Comparison of ENCODE assay signal across 8 mouse cellular contexts in genomic region chr9:10904616-10905363, GRCm38 (mm10). TPM values are rescaled to one million over a fixed set of nuclear protein-coding genes. Genes with fewer than 3 reads are reported as not detected.
DNase-seq lines count a peak whose midpoint lies in the region; ATAC-seq and TF ChIP-seq lines count a peak whose summit lies in the region.
"Had no signal": no experiment of that assay in that cellular context is flagged by ENCODE, and none has a peak within 500 bp of the region (broad histone marks: within the 10 kb centered on the region; RNA-seq: fewer than 3 reads in every experiment).

Cntn5 (minus strand) TSS chr9:10904775.

- WGBS in forebrain, embryonic 16.5 days = 2% methylated on average over 28 of the region's 28 CpGs
- 3% methylated on average over 27 of the region's 28 CpGs for WGBS in neural tube, embryonic 14.5 days

- no peaks in the 10 kb centered on the region for H3K9me3 ChIP-seq in forebrain, embryonic 16.5 days (ENCODE audit: control insufficient read depth, low read length)
- no peaks in the 10 kb centered on the region for H3K9me3 ChIP-seq in neural tube, embryonic 14.5 days (ENCODE audit: control insufficient read depth, low read length)

- TF ChIP-seq CTCF in left cerebral cortex, adult 2 months (IDR thresholded peaks at IDR 0.05) = no peak

- H3K36me3 ChIP-seq in forebrain, embryonic 16.5 days (ENCODE audit: control insufficient read depth, insufficient read depth) = no peaks in the 10 kb centered on the region
- no peaks in the 10 kb centered on the region for H3K36me3 ChIP-seq in neural tube, embryonic 14.5 days (ENCODE audit: control insufficient read depth, insufficient read depth, low read length)

- DNase-seq in Muller cell, postnatal 12 days (ENCODE audit: inconsistent ontology term) = peak; percentile 27
- peak; percentile 1 for DNase-seq in cerebellum, adult 11 months
- DNase-seq in left cerebral cortex, adult 2 months (ENCODE audit: extremely low spot score in 1 of 2, low spot score in 2 of 2) = peak; percentile 81 to 82
- DNase-seq in lung, postnatal 4 days = no peak
- no peak for DNase-seq in urinary bladder, postnatal 10 days (ENCODE audit: low spot score)

- peaks cover 17% of the 10 kb centered on the region for H3K4me1 ChIP-seq in forebrain, embryonic 16.5 days (replicated peaks; ENCODE audit: control insufficient read depth, insufficient read depth, low read length)
- 0 out of 2 replicates have a peak, but pooled peaks cover 4% of the 10 kb centered on the region for H3K4me1 ChIP-seq in neural tube, embryonic 14.5 days (ENCODE audit: control insufficient read depth, insufficient read depth, low read length)

- peak within 1 kb of the TSS; percentile 68 for H3K9ac ChIP-seq in forebrain, embryonic 16.5 days (replicated peaks; ENCODE audit: low read depth, low read length)
- H3K9ac ChIP-seq in neural tube, embryonic 14.5 days (replicated peaks; ENCODE audit: low read depth, low read length) = peak within 1 kb of the TSS; percentile 61

- H3K27ac ChIP-seq in forebrain, embryonic 16.5 days (ENCODE audit: low read length) = peak within 1 kb of the TSS; percentile 53
- H3K27ac ChIP-seq in left cerebral cortex, adult 2 months = peak within 1 kb of the TSS; percentile 86
- peak within 1 kb of the TSS; percentile 73 for H3K27ac ChIP-seq in neural tube, embryonic 14.5 days (ENCODE audit: low read depth, low read length)

- H3K4me2 ChIP-seq in forebrain, embryonic 16.5 days (ENCODE audit: low read length) = peak within 1 kb of the TSS; percentile 79
- H3K4me2 ChIP-seq in neural tube, embryonic 14.5 days (ENCODE audit: low read depth, low read length) = peak within 1 kb of the TSS; percentile 71

- peak within 1 kb of the TSS; percentile 53 for H3K4me3 ChIP-seq in forebrain, embryonic 16.5 days (replicated peaks; ENCODE audit: low read length)
- H3K4me3 ChIP-seq in left cerebral cortex, adult 2 months = peak within 1 kb of the TSS; percentile 55
- peak within 1 kb of the TSS; percentile 49 for H3K4me3 ChIP-seq in neural tube, embryonic 14.5 days (ENCODE audit: low read depth, low read length)

- intact Hi-C loops in left cerebral cortex, adult 2 months (cut with DNase I) = loop anchor here (5.0 to 10.0 kb wide), 3 partner anchors 182 to 1530 kb away; no protein-coding TSS in a partner anchor

- ATAC-seq in forebrain, embryonic 16.5 days = peak; percentile 94
- ATAC-seq in neural tube, embryonic 14.5 days (ENCODE audit: low read depth) = peak; percentile 93

- no peaks in the 10 kb centered on the region for H3K27me3 ChIP-seq in forebrain, embryonic 16.5 days (replicated peaks; ENCODE audit: control insufficient read depth, insufficient read depth, low read length)
- H3K27me3 ChIP-seq in neural tube, embryonic 14.5 days (ENCODE audit: control insufficient read depth, insufficient read depth, low read length) = no peaks in the 10 kb centered on the region

RNA-seq across cellular contexts. Expression of gene Cntn5, which starts in this region (rescaled TPM):
- 13.6 and 20.2 TPM in 2 replicates for polyA plus RNA-seq in forebrain, embryonic 16.5 days (2015; fragmentation: Nextera tagmentation; extraction: Ambion mirVana)
- total RNA-seq in left cerebral cortex, adult 2 months (2021) = 10 to 100 TPM; 23.1 to 25.2 TPM
- polyA plus RNA-seq in neural tube, embryonic 14.5 days (2014; fragmentation: Nextera tagmentation; extraction: Ambion mirVana) = 30.9 and 37.0 TPM in 2 replicates
- total RNA-seq: common myeloid progenitor, adult 5-6 weeks had no signal

Comparison
In these comparisons a context has a peak if more than half of its experiments do, and no peak if none do; other contexts are left out.
1. DNase-seq: peak in Muller cell, postnatal 12 days (single experiment), cerebellum, adult 11 months (single experiment) and left cerebral cortex, adult 2 months (2 of 2); none in lung, postnatal 4 days (0 of 2) and urinary bladder, postnatal 10 days (single experiment).
2. Peak in every context shown above with its lines, with median percentiles within 50 percentile points of each other: H3K27ac ChIP-seq and H3K4me3 ChIP-seq.